Mouse (Mus musculus): ENCODE results near the gene Fam102b. TPM values are rescaled to one million over a fixed set of nuclear protein-coding genes. Genes with fewer than 3 reads are reported as not detected.

The Fam102b gene
- total and polyA plus RNA-seq, 3 experiments = 0.01 to 0.15 (median 0.11) TPM

GRCm38 (mm10) chr3:109030817-109031216, 3.4 kb upstream of the Fam102b start:
- Histone ChIP-seq H3K27me3 (ENCODE audit: insufficient read depth, low read length) (no peaks in the 10 kb centered on the region), H3K9me3 (replicated peaks) (peaks cover 12% of the 10 kb centered on the region), H3K4me3 (ENCODE audit: low read depth, low read length) (no peak overlapping the region), H3K4me1 (ENCODE audit: insufficient read depth, low read depth, low read length) (no peaks in the 10 kb centered on the region), H3K36me3 (replicated peaks) (no peaks in the 10 kb centered on the region)
- no peak for TF ChIP-seq POLR2AphosphoS5 (IDR thresholded peaks at IDR 0.05; ENCODE audit: insufficient replicate concordance, low read depth, low read length)
- no peak for TF ChIP-seq GATA1 (IDR thresholded peaks at IDR 0.05; ENCODE audit: borderline replicate concordance, low read length)
- no peak for TF ChIP-seq CTCF (IDR thresholded peaks at IDR 0.05; ENCODE audit: low read depth, low read length)
- TF ChIP-seq TAL1 (conservative IDR thresholded peaks at IDR 0.05; ENCODE audit: low read depth, low read length) = no peak
- no peak for TF ChIP-seq GATA2 (IDR thresholded peaks at IDR 0.05; ENCODE audit: borderline replicate concordance, low read depth, low read length)
- no peak for ATAC-seq (ENCODE audit: extremely low read depth, insufficient number of reproducible peaks, low FRiP score, poor library complexity, severe bottlenecking)
- no peak for DNase-seq (ENCODE audit: low spot score)

- Histone ChIP-seq H3K9me3 (replicated peaks) (peaks cover 12% of the 10 kb centered on the region), H3K36me3 (replicated peaks) (no peaks in the 10 kb centered on the region), H3K4me3 (ENCODE audit: low read depth, low read length) (no peak overlapping the region), H3K27me3 (ENCODE audit: insufficient read depth, low read length) (no peaks in the 10 kb centered on the region), H3K4me1 (ENCODE audit: insufficient read depth, low read depth, low read length) (no peaks in the 10 kb centered on the region)
- no peak for ATAC-seq (ENCODE audit: extremely low read depth, insufficient number of reproducible peaks, low FRiP score, poor library complexity, severe bottlenecking)
- no peak for DNase-seq (ENCODE audit: low spot score)
- TF ChIP-seq GATA1 (IDR thresholded peaks at IDR 0.05; ENCODE audit: borderline replicate concordance, low read length) (no peak), CTCF (IDR thresholded peaks at IDR 0.05; ENCODE audit: low read depth, low read length) (no peak), POLR2AphosphoS5 (IDR thresholded peaks at IDR 0.05; ENCODE audit: insufficient replicate concordance, low read depth, low read length) (no peak), GATA2 (IDR thresholded peaks at IDR 0.05; ENCODE audit: borderline replicate concordance, low read depth, low read length) (no peak), TAL1 (conservative IDR thresholded peaks at IDR 0.05; ENCODE audit: low read depth, low read length) (no peak)
Measured at GRCm38 (mm10) chr3:109029661-109030060, 2.3 kb upstream of the Fam102b start.

GRCm38 (mm10) chr3:109026991-109027470, 376 bp downstream of the Fam102b start:
- no peak overlapping the region for H3K4me3 ChIP-seq (ENCODE audit: low read depth, low read length)
- no peak for ATAC-seq (ENCODE audit: extremely low read depth, insufficient number of reproducible peaks, low FRiP score, poor library complexity, severe bottlenecking)
- H3K4me1 ChIP-seq (ENCODE audit: insufficient read depth, low read depth, low read length) = no peaks in the 10 kb centered on the region
- no peak for DNase-seq (ENCODE audit: low spot score)
- H3K27me3 ChIP-seq (ENCODE audit: insufficient read depth, low read length) = no peaks in the 10 kb centered on the region
- no peak for TF ChIP-seq CTCF (IDR thresholded peaks at IDR 0.05; ENCODE audit: low read depth, low read length)
- no peak for TF ChIP-seq TAL1 (conservative IDR thresholded peaks at IDR 0.05; ENCODE audit: low read depth, low read length)
- no peak for TF ChIP-seq POLR2AphosphoS5 (IDR thresholded peaks at IDR 0.05; ENCODE audit: insufficient replicate concordance, low read depth, low read length)
- TF ChIP-seq GATA2 (IDR thresholded peaks at IDR 0.05; ENCODE audit: borderline replicate concordance, low read depth, low read length) = no peak
- TF ChIP-seq GATA1 (IDR thresholded peaks at IDR 0.05; ENCODE audit: borderline replicate concordance, low read length) = no peak
- peaks cover 12% of the 10 kb centered on the region for H3K9me3 ChIP-seq (replicated peaks)
- H3K36me3 ChIP-seq (replicated peaks) = no peaks in the 10 kb centered on the region

- no peak for TF ChIP-seq TAL1 (conservative IDR thresholded peaks at IDR 0.05; ENCODE audit: low read depth, low read length)
- TF ChIP-seq CTCF (IDR thresholded peaks at IDR 0.05; ENCODE audit: low read depth, low read length) = no peak
- no peak for TF ChIP-seq GATA1 (IDR thresholded peaks at IDR 0.05; ENCODE audit: borderline replicate concordance, low read length)
- TF ChIP-seq POLR2AphosphoS5 (IDR thresholded peaks at IDR 0.05; ENCODE audit: insufficient replicate concordance, low read depth, low read length) = no peak
- no peak for TF ChIP-seq GATA2 (IDR thresholded peaks at IDR 0.05; ENCODE audit: borderline replicate concordance, low read depth, low read length)
- no peaks in the 10 kb centered on the region for H3K4me1 ChIP-seq (ENCODE audit: insufficient read depth, low read depth, low read length)
- H3K36me3 ChIP-seq (replicated peaks) = no peaks in the 10 kb centered on the region
- ATAC-seq (ENCODE audit: extremely low read depth, insufficient number of reproducible peaks, low FRiP score, poor library complexity, severe bottlenecking) = no peak
- DNase-seq (ENCODE audit: low spot score) = no peak
- H3K9me3 ChIP-seq (replicated peaks) = peaks cover 12% of the 10 kb centered on the region
- no peak overlapping the region for H3K4me3 ChIP-seq (ENCODE audit: low read depth, low read length)
- no peaks in the 10 kb centered on the region for H3K27me3 ChIP-seq (ENCODE audit: insufficient read depth, low read length)
Measured at GRCm38 (mm10) chr3:109026462-109026990, 881 bp downstream of the Fam102b start.

GRCm38 (mm10) chr3:109025579-109025978, 1.8 kb downstream of the Fam102b start:
- DNase-seq (ENCODE audit: low spot score) (no peak), ATAC-seq (ENCODE audit: extremely low read depth, insufficient number of reproducible peaks, low FRiP score, poor library complexity, severe bottlenecking) (no peak; the same call in 1 of the 2 replicates)
- H3K36me3 ChIP-seq (replicated peaks) = no peaks in the 10 kb centered on the region
- H3K27me3 ChIP-seq (ENCODE audit: insufficient read depth, low read length) = no peaks in the 10 kb centered on the region
- no peaks in the 10 kb centered on the region for H3K4me1 ChIP-seq (ENCODE audit: insufficient read depth, low read depth, low read length)
- peaks cover 12% of the 10 kb centered on the region for H3K9me3 ChIP-seq (replicated peaks)
- H3K4me3 ChIP-seq (ENCODE audit: low read depth, low read length) = no peak overlapping the region
- peak; percentile 38; the same call in 1 of the 2 replicates for TF ChIP-seq CTCF (IDR thresholded peaks at IDR 0.05; ENCODE audit: low read depth, low read length)
- no peak for TF ChIP-seq GATA2 (IDR thresholded peaks at IDR 0.05; ENCODE audit: borderline replicate concordance, low read depth, low read length)

GRCm38 (mm10) chr3:109023066-109023465, 4.3 kb downstream of the Fam102b start:
- Histone ChIP-seq H3K4me1 (ENCODE audit: insufficient read depth, low read depth, low read length) (no peaks in the 10 kb centered on the region), H3K27me3 (ENCODE audit: insufficient read depth, low read length) (no peaks in the 10 kb centered on the region), H3K36me3 (replicated peaks) (no peaks in the 10 kb centered on the region), H3K4me3 (ENCODE audit: low read depth, low read length) (no peak overlapping the region), H3K9me3 (replicated peaks) (peaks cover 12% of the 10 kb centered on the region)
- no peak for DNase-seq (ENCODE audit: low spot score)
- TF ChIP-seq CTCF (IDR thresholded peaks at IDR 0.05; ENCODE audit: low read depth, low read length) (no peak), POLR2AphosphoS5 (IDR thresholded peaks at IDR 0.05; ENCODE audit: insufficient replicate concordance, low read depth, low read length) (no peak), GATA1 (IDR thresholded peaks at IDR 0.05; ENCODE audit: borderline replicate concordance, low read length) (no peak), TAL1 (conservative IDR thresholded peaks at IDR 0.05; ENCODE audit: low read depth, low read length) (no peak), GATA2 (IDR thresholded peaks at IDR 0.05; ENCODE audit: borderline replicate concordance, low read depth, low read length) (no peak)
- no peak for ATAC-seq (ENCODE audit: extremely low read depth, insufficient number of reproducible peaks, low FRiP score, poor library complexity, severe bottlenecking)
